Mouse (Mus musculus): ENCODE results near the gene Pdik1l. TPM values are rescaled to one million over a fixed set of nuclear protein-coding genes. Genes with fewer than 3 reads are reported as not detected.

Gene Pdik1l
- polyA plus RNA-seq, 1 experiment from 2014 or later = 8.8 TPM

- Histone ChIP-seq H3K4me3 (ENCODE audit: inconsistent target) (no peak overlapping the region), H3K27ac (no peak overlapping the region), H3K36me3 (ENCODE audit: inconsistent target) (no peaks in the 10 kb centered on the region), H3K79me2 (ENCODE audit: inconsistent target) (no peaks in the 10 kb centered on the region)
- 58% methylated on average over 11 of the region's 11 CpGs for WGBS (ENCODE audit: missing documents)
These were observed 30.3 kb downstream of the Pdik1l start for GRCm38 (mm10) chr4:134257198-134258009.

- Histone ChIP-seq H3K4me3 (ENCODE audit: inconsistent target) (no peak overlapping the region), H3K79me2 (ENCODE audit: inconsistent target) (no peaks in the 10 kb centered on the region), H3K36me3 (ENCODE audit: inconsistent target) (no peaks in the 10 kb centered on the region), H3K27ac (no peak overlapping the region)
- WGBS (ENCODE audit: missing documents) = 73% methylated on average over 16 of the region's 19 CpGs
These were observed 31.1 kb downstream of the Pdik1l start for GRCm38 (mm10) chr4:134256407-134257197.

GRCm38 (mm10) chr4:134255854-134256253 is 31.8 kb downstream of the Pdik1l start:
- Histone ChIP-seq H3K36me3 (ENCODE audit: inconsistent target) (no peaks in the 10 kb centered on the region), H3K79me2 (ENCODE audit: inconsistent target) (no peaks in the 10 kb centered on the region), H3K4me3 (ENCODE audit: inconsistent target) (no peak overlapping the region), H3K27ac (no peak overlapping the region)
- 81% methylated on average over 4 of the region's 4 CpGs for WGBS (ENCODE audit: missing documents)

- no peak overlapping the region for H3K27ac ChIP-seq
- WGBS (ENCODE audit: missing documents) = 70% methylated on average over 3 of the region's 3 CpGs
- no peaks in the 10 kb centered on the region for H3K36me3 ChIP-seq (ENCODE audit: inconsistent target)
These were observed 32.9 kb downstream of the Pdik1l start for GRCm38 (mm10) chr4:134254835-134255234.

GRCm38 (mm10) chr4:134253722-134254324 is 33.9 kb downstream of the Pdik1l start, which contains the start of gene Grrp1:
Gene Grrp1 (minus strand): TSS chr4:134254106.
- no peaks in the 10 kb centered on the region for H3K79me2 ChIP-seq (ENCODE audit: inconsistent target)
- 20% methylated on average over 13 of the region's 13 CpGs for WGBS (ENCODE audit: missing documents)
- no peak within 1 kb of the TSS for H3K27ac ChIP-seq
- no peaks in the 10 kb centered on the region for H3K36me3 ChIP-seq (ENCODE audit: inconsistent target)
- no peak within 1 kb of the TSS for H3K4me3 ChIP-seq (ENCODE audit: inconsistent target)

More at GRCm38 (mm10) chr4:134254835-134255234, 32.9 kb downstream of the Pdik1l start:
- Histone ChIP-seq H3K79me2 (ENCODE audit: inconsistent target) (no peaks in the 10 kb centered on the region), H3K4me3 (ENCODE audit: inconsistent target) (no peak overlapping the region)

- 36% methylated on average over 15 of the region's 15 CpGs for WGBS (ENCODE audit: missing documents)
- no peaks in the 10 kb centered on the region for H3K36me3 ChIP-seq (ENCODE audit: inconsistent target)
- no peak overlapping the region for H3K27ac ChIP-seq
- no peaks in the 10 kb centered on the region for H3K79me2 ChIP-seq (ENCODE audit: inconsistent target)
- no peak overlapping the region for H3K4me3 ChIP-seq (ENCODE audit: inconsistent target)
These were observed 34.6 kb downstream of the Pdik1l start for GRCm38 (mm10) chr4:134252911-134253721.

- WGBS (ENCODE audit: missing documents) = 32% methylated on average over 22 of the region's 22 CpGs
- no peaks in the 10 kb centered on the region for H3K36me3 ChIP-seq (ENCODE audit: inconsistent target)
- no peaks in the 10 kb centered on the region for H3K79me2 ChIP-seq (ENCODE audit: inconsistent target)
- H3K4me3 ChIP-seq (ENCODE audit: inconsistent target) = no peak overlapping the region
- H3K27ac ChIP-seq = no peak overlapping the region
These were observed 35.4 kb downstream of the Pdik1l start for GRCm38 (mm10) chr4:134252131-134252910.

GRCm38 (mm10) chr4:134251241-134252130 is 36.2 kb downstream of the Pdik1l start:
- Histone ChIP-seq H3K36me3 (ENCODE audit: inconsistent target) (no peaks in the 10 kb centered on the region), H3K4me3 (ENCODE audit: inconsistent target) (no peak overlapping the region), H3K27ac (no peak overlapping the region), H3K79me2 (ENCODE audit: inconsistent target) (no peaks in the 10 kb centered on the region)
- 11% methylated on average over 89 of the region's 91 CpGs for whole genome bisulfite sequencing (ENCODE audit: missing documents)

GRCm38 (mm10) chr4:134250930-134251240 is 36.8 kb downstream of the Pdik1l start:
- no peak overlapping the region for H3K27ac ChIP-seq
- no peak overlapping the region for H3K4me3 ChIP-seq (ENCODE audit: inconsistent target)
- WGBS (ENCODE audit: missing documents) = 35% methylated on average over 10 of the region's 10 CpGs
- H3K36me3 ChIP-seq (ENCODE audit: inconsistent target) = no peaks in the 10 kb centered on the region
- no peaks in the 10 kb centered on the region for H3K79me2 ChIP-seq (ENCODE audit: inconsistent target)

- WGBS (ENCODE audit: missing documents) = 75% methylated on average over 27 of the region's 27 CpGs
- Histone ChIP-seq H3K79me2 (ENCODE audit: inconsistent target) (no peaks in the 10 kb centered on the region), H3K4me3 (ENCODE audit: inconsistent target) (no peak overlapping the region), H3K27ac (no peak overlapping the region), H3K36me3 (ENCODE audit: inconsistent target) (no peaks in the 10 kb centered on the region)
These were observed 37.4 kb downstream of the Pdik1l start for GRCm38 (mm10) chr4:134250116-134250929.

- WGBS (ENCODE audit: missing documents) = 10% methylated on average over 30 of the region's 30 CpGs
- Histone ChIP-seq H3K36me3 (ENCODE audit: inconsistent target) (no peaks in the 10 kb centered on the region), H3K27ac (no peak overlapping the region), H3K79me2 (ENCODE audit: inconsistent target) (no peaks in the 10 kb centered on the region), H3K4me3 (ENCODE audit: inconsistent target) (no peak overlapping the region)
These were observed 38.0 kb downstream of the Pdik1l start for GRCm38 (mm10) chr4:134249651-134250050.

GRCm38 (mm10) chr4:134246719-134247258 is 40.9 kb downstream of the Pdik1l start, which contains the start of gene Gm30191:
Gene Gm30191 (plus strand): TSS chr4:134246935.
- WGBS (ENCODE audit: missing documents) = 94% methylated on average over 7 of the region's 7 CpGs
- no peak within 1 kb of the TSS for H3K27ac ChIP-seq
- no peaks in the 10 kb centered on the region for H3K36me3 ChIP-seq (ENCODE audit: inconsistent target)
- H3K79me2 ChIP-seq (ENCODE audit: inconsistent target) = no peaks in the 10 kb centered on the region
- no peak within 1 kb of the TSS for H3K4me3 ChIP-seq (ENCODE audit: inconsistent target)
